Comparison of ENCODE assay signal across 23 mouse cellular contexts in genomic region chr16:90963231-90963630, GRCm38 (mm10). TPM values are rescaled to one million over a fixed set of nuclear protein-coding genes. Genes with fewer than 3 reads are reported as not detected.
A peak's percentile ranks its signal among the peaks of the same experiment; 100 is the strongest.
DNase-seq lines count a peak whose midpoint lies in the region; ATAC-seq lines count a peak whose summit lies in the region.
"Had no signal": no experiment of that assay in that cellular context is flagged by ENCODE, and none has a peak within 500 bp of the region (broad histone marks: within the 10 kb centered on the region; RNA-seq: fewer than 3 reads in every experiment).

No protein-coding gene starts in this region.

- DNase-seq in heart, postnatal 4 days = no peak
- DNase-seq in liver = no peak
- no peak for DNase-seq in thymus, postnatal 0 days (ENCODE audit: low spot score)
- DNase-seq: adrenal gland, adult 2 months; adrenal gland, postnatal 14 days; cerebellum, adult 11 months; cerebellum, adult 2 months; cerebellum, adult 9-11 months; cerebellum, postnatal 25 days; forebrain, postnatal 0 days; gastrocnemius, adult 2 months; gastrocnemius, postnatal 14 days; heart, adult 18-20 months had no signal

- H3K27ac ChIP-seq in heart, embryonic 11.5 days (ENCODE audit: low read depth, low read length) = peak overlapping the region; percentile 42; the same call in 1 of the 2 replicates
- H3K27ac ChIP-seq in liver, embryonic 12.5 days = peak overlapping the region; percentile 88
- no peak overlapping the region; the same call in 1 of the 2 replicates for H3K27ac ChIP-seq in liver, embryonic 15.5 days (replicated peaks)
- H3K27ac ChIP-seq: embryonic facial prominence, embryonic 12.5 days; embryonic facial prominence, embryonic 15.5 days; gastrocnemius, adult 2 months; hindbrain, embryonic 14.5 days; hindbrain, postnatal 0 days had no signal

- H3K36me3 ChIP-seq in heart, embryonic 11.5 days (ENCODE audit: control insufficient read depth, insufficient read depth, low read length) = no peaks in the 10 kb centered on the region
- H3K36me3 ChIP-seq in liver, embryonic 12.5 days = peaks cover 83% of the 10 kb centered on the region
- peaks cover 79% of the 10 kb centered on the region for H3K36me3 ChIP-seq in liver, embryonic 15.5 days (replicated peaks)

- no peak overlapping the region for H3K4me3 ChIP-seq in heart, embryonic 11.5 days (ENCODE audit: low read depth, low read length)
- no peak overlapping the region for H3K4me3 ChIP-seq in liver, embryonic 12.5 days
- no peak overlapping the region for H3K4me3 ChIP-seq in liver, embryonic 15.5 days (replicated peaks)
- H3K4me3 ChIP-seq: embryonic facial prominence, embryonic 12.5 days; embryonic facial prominence, embryonic 15.5 days; gastrocnemius, adult 2 months had no signal

- H3K4me2 ChIP-seq in heart, embryonic 11.5 days = no peak overlapping the region
- peak overlapping the region; percentile 64 for H3K4me2 ChIP-seq in liver, embryonic 12.5 days
- no peak overlapping the region; the same call in 1 of the 2 replicates for H3K4me2 ChIP-seq in liver, embryonic 15.5 days
- H3K4me2 ChIP-seq: embryonic facial prominence, embryonic 12.5 days; embryonic facial prominence, embryonic 15.5 days; hindbrain, embryonic 14.5 days had no signal

- 86% methylated on average over 4 of the region's 4 CpGs for WGBS in heart, embryonic 11.5 days (ENCODE audit: insufficient replicate concordance)
- 87% methylated on average over 4 of the region's 4 CpGs for WGBS in liver, embryonic 12.5 days (ENCODE audit: insufficient replicate concordance)
- 85% methylated on average over 4 of the region's 4 CpGs for WGBS in liver, embryonic 15.5 days (ENCODE audit: insufficient replicate concordance)

- H3K4me1 ChIP-seq in heart, embryonic 11.5 days (ENCODE audit: control insufficient read depth, insufficient read depth, low read length) = no peaks in the 10 kb centered on the region
- H3K4me1 ChIP-seq in liver, embryonic 12.5 days = peaks cover 35% of the 10 kb centered on the region
- peaks cover 34% of the 10 kb centered on the region for H3K4me1 ChIP-seq in liver, embryonic 15.5 days (replicated peaks)
- H3K4me1 ChIP-seq: embryonic facial prominence, embryonic 12.5 days; embryonic facial prominence, embryonic 15.5 days had no signal

- H3K9ac ChIP-seq in heart, embryonic 11.5 days (ENCODE audit: low read depth, low read length) = no peak overlapping the region
- peak overlapping the region; percentile 50 for H3K9ac ChIP-seq in liver, embryonic 12.5 days
- peak overlapping the region; percentile 15; the same call in 1 of the 2 replicates for H3K9ac ChIP-seq in liver, embryonic 15.5 days
- H3K9ac ChIP-seq: embryonic facial prominence, embryonic 12.5 days; embryonic facial prominence, embryonic 15.5 days; forebrain, postnatal 0 days; hindbrain, embryonic 14.5 days had no signal

- H3K9me3 ChIP-seq in heart, embryonic 11.5 days (replicated peaks; ENCODE audit: control insufficient read depth, low read length) = no peaks in the 10 kb centered on the region
- H3K9me3 ChIP-seq in liver, embryonic 12.5 days (replicated peaks) = no peaks in the 10 kb centered on the region
- no peaks in the 10 kb centered on the region for H3K9me3 ChIP-seq in liver, embryonic 15.5 days (replicated peaks)
- H3K9me3 ChIP-seq: embryonic facial prominence, embryonic 12.5 days; embryonic facial prominence, embryonic 15.5 days had no signal

- ATAC-seq in heart, embryonic 11.5 days (replicated peaks; ENCODE audit: insufficient number of reproducible peaks, low FRiP score, low TSS enrichment) = no peak
- ATAC-seq in liver, embryonic 12.5 days = no peak
- no peak for ATAC-seq in liver, embryonic 15.5 days (ENCODE audit: insufficient read depth)
- ATAC-seq: CD4-positive, CD25-positive, alpha-beta regulatory T cell, adult 4 months; forebrain, embryonic 14.5 days; forebrain, postnatal 0 days; hindbrain, postnatal 0 days; inflammation-experienced regulatory T-cells, adult 6 months had no signal

- no peaks in the 10 kb centered on the region for H3K27me3 ChIP-seq in heart, embryonic 11.5 days (ENCODE audit: control insufficient read depth, insufficient read depth, low read length)
- no peaks in the 10 kb centered on the region for H3K27me3 ChIP-seq in liver, embryonic 12.5 days (replicated peaks)
- H3K27me3 ChIP-seq in liver, embryonic 15.5 days = no peaks in the 10 kb centered on the region
- H3K27me3 ChIP-seq: embryonic facial prominence, embryonic 12.5 days; embryonic facial prominence, embryonic 15.5 days had no signal

RNA-seq across cellular contexts. Expression of gene Cfap298, which starts 28.3 kb away (rescaled TPM):
- 47.0 and 51.7 TPM in 2 replicates for polyA plus RNA-seq in heart, embryonic 11.5 days (2014; fragmentation: Nextera tagmentation; extraction: Ambion mirVana)
- 10 to 100 TPM; 26.2 to 32.8 TPM for total RNA-seq in heart, postnatal 4 days (2021)
- polyA plus RNA-seq in liver, embryonic 12.5 days (2016; fragmentation: Nextera tagmentation; extraction: Ambion mirVana) = 41.4 and 44.0 TPM in 2 replicates
- polyA plus RNA-seq in liver, embryonic 15.5 days (2015; fragmentation: Nextera tagmentation; extraction: Ambion mirVana) = 17.3 and 18.1 TPM in 2 replicates
- 61.4 and 62.9 TPM in 2 replicates for polyA plus RNA-seq in thymus, postnatal 0 days (2015; fragmentation: Nextera tagmentation; extraction: Ambion mirVana)

RNA-seq across cellular contexts. Expression of gene Synj1, which starts 47.9 kb away (rescaled TPM):
- 15.2 and 22.1 TPM in 2 replicates for polyA plus RNA-seq in heart, embryonic 11.5 days (2014; fragmentation: Nextera tagmentation; extraction: Ambion mirVana)
- 10 to 100 TPM; 29.2 to 32.6 TPM for total RNA-seq in heart, postnatal 4 days (2021)
- 19.8 and 20.5 TPM in 2 replicates for polyA plus RNA-seq in liver, embryonic 12.5 days (2016; fragmentation: Nextera tagmentation; extraction: Ambion mirVana)
- 19.5 and 20.6 TPM in 2 replicates for polyA plus RNA-seq in liver, embryonic 15.5 days (2015; fragmentation: Nextera tagmentation; extraction: Ambion mirVana)
- 11.5 and 16.2 TPM in 2 replicates for polyA plus RNA-seq in thymus, postnatal 0 days (2015; fragmentation: Nextera tagmentation; extraction: Ambion mirVana)
